Mouse (Mus musculus) lung, postnatal 10 days (tissue): ENCODE results near the gene Dapl1.

Experiments used
- DNase-seq: peaks from one replicate; pipeline ENCODE4 v3.0.0; 2021

The Dapl1 gene

GRCm38 (mm10) chr2:59474336-59474735, 10.1 kb upstream of the Dapl1 start:
- DNase-seq = no peak

- DNase-seq = no peak
Measured at GRCm38 (mm10) chr2:59485080-59485479, 627 bp downstream of the Dapl1 start.

- no peak for DNase-seq
Measured at GRCm38 (mm10) chr2:59485657-59486056, 1.2 kb downstream of the Dapl1 start.

DNA sequence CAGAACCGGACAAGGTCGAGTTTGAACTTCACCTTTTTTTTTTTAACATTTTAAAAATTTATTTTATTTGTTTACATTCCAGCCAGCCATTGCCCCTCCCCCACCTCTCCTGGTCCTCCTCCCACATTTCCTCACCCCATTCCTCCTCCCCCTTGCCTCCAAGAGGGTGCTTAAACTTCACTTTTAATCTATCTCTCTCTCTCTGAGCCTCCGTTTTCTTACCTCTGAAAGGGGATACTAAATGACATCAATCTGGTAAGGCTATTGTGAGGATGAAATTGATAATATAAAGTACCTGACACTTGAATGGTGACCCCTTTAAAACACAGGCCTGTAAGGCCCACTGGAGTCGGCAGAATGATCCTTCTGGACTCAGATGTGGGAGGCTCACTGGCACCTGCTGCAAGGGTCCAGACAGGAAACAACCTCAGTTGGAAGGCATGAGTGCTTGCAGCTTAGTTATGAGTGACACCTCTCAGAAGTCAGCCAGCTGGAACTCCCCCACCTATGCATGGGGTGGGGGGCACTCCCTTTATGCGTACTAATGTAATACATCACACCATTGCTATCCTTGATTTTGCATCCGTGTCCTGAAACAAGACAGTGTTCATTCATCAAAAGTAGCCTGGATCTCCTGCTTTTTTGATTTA, 1.9 kb downstream of the Dapl1 start:
- DNase-seq = no peak

DNA sequence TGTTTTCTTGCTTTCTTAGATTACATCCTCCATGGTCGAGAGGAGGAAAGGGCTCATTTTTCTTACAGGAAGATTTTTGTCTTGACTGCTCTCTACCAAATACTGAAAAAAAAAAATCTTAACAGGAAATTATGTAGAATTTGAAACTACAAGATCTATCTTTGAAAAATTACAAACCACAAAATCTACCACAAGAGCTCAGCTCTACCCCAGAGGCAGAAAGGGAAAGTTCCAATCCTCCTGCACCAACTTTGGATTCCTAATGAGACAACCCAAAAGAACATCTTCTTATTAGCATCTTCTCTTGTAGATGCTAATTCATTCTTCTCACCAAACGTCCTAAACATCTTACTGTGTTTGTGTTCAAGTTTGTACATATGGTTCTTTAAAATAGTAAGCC, 3.8 kb downstream of the Dapl1 start:
- DNase-seq = no peak

DNA sequence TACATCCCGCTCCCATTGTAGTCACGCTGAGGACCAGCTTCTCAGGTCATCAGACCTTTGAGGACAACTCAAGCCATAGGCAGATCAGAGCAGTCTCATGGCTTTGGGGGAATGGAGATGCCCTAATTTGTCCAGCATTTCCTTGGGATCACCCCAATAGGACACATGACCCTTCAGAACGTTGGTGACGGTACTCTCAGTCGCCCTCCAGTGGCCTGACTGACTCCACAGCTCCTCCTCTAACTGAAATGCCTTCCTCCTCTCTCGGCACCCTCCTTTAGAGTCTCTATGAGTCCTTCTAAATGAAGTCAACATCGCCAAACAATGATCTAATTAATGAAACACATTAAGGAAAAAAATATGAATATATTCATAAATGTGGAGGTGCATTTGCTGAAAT, 5.9 kb downstream of the Dapl1 start:
- no peak for DNase-seq

- no peak for DNase-seq
Measured at GRCm38 (mm10) chr2:59493445-59494085, 9.1 kb downstream of the Dapl1 start.

DNA sequence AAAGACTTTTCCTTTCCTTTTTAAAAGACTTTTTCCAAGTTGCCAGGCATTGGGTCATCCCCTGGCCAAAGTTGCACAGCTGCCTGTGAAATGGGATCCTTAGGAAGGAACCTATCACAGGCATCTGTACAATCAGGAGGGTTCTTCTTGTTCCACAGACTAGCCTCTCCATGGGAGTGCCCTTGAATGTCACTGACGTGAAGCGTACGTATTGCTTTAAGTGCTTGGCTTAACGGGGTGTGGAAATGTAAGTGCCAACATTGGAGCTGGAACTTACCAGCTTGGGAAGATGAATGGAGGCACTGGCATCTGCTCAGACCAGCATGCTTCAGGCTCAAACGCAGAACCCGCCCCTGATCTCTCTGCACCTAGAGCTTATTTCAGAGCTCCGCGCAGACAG, 14.7 kb downstream of the Dapl1 start:
- no peak for DNase-seq

GRCm38 (mm10) chr2:59499717-59500116, 15.3 kb downstream of the Dapl1 start:
- DNase-seq = no peak

DNA sequence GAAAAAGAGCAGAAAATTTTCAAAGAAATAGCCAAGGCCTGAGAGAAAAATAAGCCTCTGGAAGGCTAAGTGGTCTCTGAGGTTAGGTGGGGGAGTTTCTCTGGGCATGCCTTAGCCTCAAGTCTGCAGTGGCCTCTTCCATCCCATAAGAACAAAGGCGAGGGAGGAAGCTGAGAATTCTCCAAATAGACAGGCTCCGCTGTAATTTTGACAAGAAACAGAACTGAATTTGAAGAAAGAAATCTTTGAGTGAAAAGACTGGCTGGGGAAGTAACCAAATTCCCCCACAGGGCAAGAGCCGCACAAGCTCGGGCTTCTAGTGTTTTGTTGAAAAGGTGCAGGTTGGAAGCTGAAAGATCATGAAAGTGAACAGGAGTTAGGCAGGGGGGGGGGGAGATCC, 24.6 kb downstream of the Dapl1 start:
- DNase-seq = no peak

DNA sequence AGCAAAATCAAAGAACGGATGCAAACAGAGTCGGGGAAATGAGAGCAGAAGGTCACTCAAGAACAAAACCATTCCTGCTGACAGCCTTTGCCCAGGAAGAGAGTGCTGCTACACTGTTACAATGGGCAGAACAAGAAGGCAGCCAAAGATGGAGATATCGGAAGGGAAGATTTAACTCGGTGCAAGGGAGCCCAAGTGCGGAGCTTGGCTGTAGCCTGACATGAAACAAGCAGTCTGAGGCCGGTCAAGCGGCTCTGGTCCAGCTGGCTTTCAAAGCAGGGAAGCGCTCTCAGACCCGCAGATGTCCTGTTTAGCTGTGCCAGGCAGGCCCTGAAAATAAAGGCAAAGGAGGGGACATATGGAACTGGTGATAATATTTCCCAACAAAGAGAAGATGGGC, 26.0 kb downstream of the Dapl1 start:
- peak; percentile 30 for DNase-seq

DNA sequence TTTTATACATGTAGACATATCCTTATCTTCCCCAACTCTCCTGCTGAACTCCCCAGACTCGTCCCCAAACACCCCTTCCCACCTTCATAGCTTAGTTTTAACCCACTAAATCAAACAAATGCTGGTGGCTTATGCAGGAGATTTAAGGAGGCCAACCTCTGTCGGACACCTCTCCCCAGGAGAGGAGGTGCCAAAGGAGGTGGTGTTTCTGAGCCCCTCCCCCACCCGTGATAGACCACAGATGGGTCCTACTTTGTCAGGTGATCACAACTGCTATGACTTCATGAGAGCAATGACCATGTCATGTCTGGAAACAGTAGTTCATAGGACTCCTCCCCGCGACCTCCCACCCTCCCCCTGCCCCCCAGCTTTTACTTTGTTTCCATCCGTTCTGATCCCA, 26.4 kb downstream of the Dapl1 start:
- no peak for DNase-seq

DNA sequence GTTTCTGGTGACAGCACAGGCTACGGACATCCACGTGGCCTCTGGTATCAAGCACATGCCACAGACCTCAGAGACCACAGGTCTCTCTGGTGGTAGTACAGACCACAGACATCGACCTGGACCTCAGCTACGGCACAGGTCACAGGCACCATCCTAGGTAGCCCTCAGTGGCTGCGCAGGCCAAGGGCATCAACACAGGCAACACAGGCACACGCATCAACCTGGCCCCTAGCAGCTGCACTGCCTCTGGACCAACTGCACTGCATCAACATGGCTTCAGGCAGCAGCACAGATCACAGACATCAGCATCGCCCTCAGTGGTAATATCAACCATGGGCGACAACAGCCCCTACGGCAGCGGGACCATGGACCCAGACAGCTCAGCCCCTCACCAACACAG, 36.2 kb downstream of the Dapl1 start:
- DNase-seq = no peak

DNA sequence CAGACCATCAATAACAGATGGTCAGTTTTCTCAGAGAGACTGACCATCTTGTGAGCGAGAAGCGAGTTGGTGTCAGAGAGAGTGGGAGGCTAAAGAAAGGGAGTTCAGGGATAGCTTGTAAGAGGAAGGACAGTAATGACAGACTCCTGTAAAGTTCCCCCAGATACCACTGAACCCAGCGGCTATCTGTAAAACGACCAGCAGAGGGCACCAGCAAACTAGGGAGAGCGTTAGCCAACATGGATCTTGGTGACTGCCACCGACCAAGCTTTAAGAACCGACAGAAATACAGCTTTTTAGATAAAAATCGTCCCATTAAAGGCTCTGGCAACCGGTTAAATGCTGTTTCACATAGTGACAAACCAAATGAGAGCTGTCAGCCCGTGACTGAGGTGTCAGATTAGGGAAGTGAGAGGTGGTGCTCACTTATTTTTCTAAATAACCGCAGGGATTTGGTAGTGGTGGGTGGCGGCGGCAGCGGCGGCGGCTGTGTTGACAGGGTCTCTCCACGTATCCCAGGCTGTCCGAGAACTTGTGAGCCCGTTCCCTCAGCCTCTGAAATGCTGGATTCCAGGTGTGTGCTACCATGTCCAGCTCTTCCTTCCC, 37.7 kb downstream of the Dapl1 start:
- DNase-seq = peak; percentile 91

GRCm38 (mm10) chr2:59523526-59523925, 39.1 kb downstream of the Dapl1 start:
- no peak for DNase-seq

- peak; percentile 42 for DNase-seq
Measured at GRCm38 (mm10) chr2:59526893-59527292, 42.4 kb downstream of the Dapl1 start.

DNA sequence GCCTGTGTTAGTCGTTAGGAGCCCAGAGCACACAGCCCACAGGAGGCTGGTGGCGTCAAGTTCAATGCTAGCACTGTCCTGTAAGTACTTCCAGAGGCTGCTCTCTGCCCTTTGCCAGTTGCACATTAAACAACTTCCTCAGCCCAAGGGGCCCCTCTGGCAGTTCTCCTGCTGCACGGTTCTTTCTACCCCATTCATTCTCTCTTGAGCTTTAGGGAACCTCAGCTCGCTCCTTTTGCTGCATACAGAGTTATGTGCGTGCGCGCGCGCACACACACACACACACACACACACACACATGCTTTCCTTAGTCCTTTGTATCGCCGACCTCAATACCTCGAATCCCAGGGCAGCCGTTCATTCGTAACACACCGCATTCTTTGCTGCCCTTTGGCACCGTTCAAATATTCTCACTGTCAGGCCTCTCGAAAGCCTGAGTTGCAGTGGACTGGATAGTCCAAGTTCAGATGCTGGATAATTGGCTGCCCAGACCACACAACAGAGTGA, 45.2 kb downstream of the Dapl1 start:
- no peak for DNase-seq

- no peak for DNase-seq
Measured at GRCm38 (mm10) chr2:59530811-59531210, 46.4 kb downstream of the Dapl1 start.

- no peak for DNase-seq
Measured at GRCm38 (mm10) chr2:59532999-59533398, 48.5 kb downstream of the Dapl1 start.

DNA sequence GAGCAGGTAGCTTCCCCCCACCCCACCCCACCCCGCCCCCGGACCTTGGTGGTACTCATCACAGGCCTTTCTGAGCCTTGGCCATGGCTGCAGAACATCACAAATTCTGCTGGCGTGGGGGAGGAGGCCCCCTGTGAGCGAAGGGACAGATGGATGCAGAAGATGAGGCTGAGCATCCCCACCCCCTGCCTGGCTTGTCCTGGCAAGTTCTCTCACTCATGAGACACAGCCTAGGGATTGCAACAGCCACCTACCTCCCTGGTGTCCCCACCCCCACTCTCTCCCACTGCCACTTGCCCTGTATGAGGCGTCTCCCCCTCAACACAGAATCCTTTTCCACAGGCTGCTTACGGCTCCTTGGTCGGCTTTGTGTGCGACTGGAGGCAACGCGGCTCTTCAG, 49.1 kb downstream of the Dapl1 start:
- no peak for DNase-seq

GRCm38 (mm10) chr2:59533971-59534748, 49.7 kb downstream of the Dapl1 start:
- no peak for DNase-seq

GRCm38 (mm10) chr2:59536958-59537357, 52.5 kb downstream of the Dapl1 start:
- no peak for DNase-seq

DNA sequence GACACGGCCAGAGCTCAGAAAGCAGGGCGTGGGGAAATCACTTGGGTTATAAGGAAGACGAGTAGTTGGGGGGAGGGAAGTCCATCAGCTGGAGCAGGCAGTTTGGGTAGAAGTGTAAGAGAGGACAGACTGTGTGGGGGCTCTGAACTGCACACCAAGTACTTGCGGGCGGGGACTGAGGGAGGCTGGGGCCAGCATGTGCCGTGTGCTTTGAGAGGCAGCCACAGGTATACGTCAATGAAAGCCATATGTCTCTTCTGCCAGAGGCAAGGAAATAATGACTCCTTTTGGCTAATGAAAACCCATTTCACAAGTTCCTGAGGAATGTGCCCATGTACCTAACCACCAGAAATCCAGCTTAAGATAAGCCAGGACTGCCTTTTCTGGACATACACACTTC, 53.6 kb downstream of the Dapl1 start:
- DNase-seq = no peak

DNA sequence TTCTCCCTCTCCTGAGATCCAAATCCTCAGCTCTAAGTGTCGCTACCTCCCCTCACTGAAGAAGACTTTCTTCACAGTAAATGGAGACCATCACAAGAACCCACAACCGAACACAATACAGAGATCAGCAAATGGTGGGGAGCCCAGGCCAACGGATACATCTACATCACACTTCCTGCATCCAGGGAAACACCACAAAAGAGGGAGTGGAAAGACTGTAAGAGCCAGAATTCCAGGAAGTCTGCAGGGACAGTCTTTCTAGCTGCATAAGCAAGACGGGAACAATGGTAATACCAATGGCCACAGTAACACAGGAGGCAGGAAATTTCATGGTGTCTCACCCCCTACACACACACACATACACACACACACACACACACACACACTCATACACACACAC, 55.3 kb downstream of the Dapl1 start:
- DNase-seq = no peak
